27 mouse cellular contexts compared by ENCODE assay signal in the genomic region with DNA sequence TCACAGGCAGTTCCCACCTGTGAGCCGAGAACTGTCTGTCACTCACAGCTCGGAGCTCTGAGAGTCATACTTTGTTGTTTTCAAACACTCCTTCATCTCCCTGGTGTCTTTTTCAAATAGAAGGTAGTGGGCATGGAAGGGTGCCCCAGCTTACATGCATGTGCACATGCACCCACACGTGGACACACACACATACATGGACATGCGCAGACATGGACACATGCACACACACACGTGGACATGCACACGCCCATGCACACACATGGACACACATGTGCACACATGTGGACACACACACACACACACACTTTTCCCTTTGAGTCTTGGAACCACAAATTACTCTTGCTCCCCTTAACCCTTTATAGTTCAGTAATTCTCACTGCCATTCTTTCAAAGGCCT.
"Had no signal": no experiment of that assay in that cellular context is flagged by ENCODE, and none has a peak within 500 bp of the region (broad histone marks: within the 10 kb centered on the region; RNA-seq: fewer than 3 reads in every experiment).

No protein-coding gene starts in this region.

- DNase-seq: gastrocnemius, adult 2 months; gastrocnemius, postnatal 10 days; gastrocnemius, postnatal 25 days; heart, postnatal 14 days; heart, postnatal 4 days; kidney, adult 18-20 months; kidney, adult 8-10 months; kidney, postnatal 10 days; kidney, postnatal 25 days; kidney, postnatal 4 days; liver; liver, embryonic 13.5 days had no signal

- H3K4me3 ChIP-seq: gastrocnemius, adult 2 months; heart, embryonic 10.5 days; heart, embryonic 13.5 days; heart, embryonic 15.5 days; hindbrain, embryonic 10.5 days; hindbrain, embryonic 12.5 days; intestine, embryonic 15.5 days; layer of hippocampus, adult 2 months; left cerebral cortex, adult 2 months; limb, embryonic 10.5 days; limb, embryonic 12.5 days; liver, embryonic 13.5 days had no signal

- H3K27ac ChIP-seq: heart, embryonic 10.5 days; heart, embryonic 13.5 days; heart, embryonic 15.5 days; hindbrain, embryonic 10.5 days; hindbrain, embryonic 12.5 days; hindbrain, embryonic 14.5 days; intestine, embryonic 15.5 days; left cerebral cortex, adult 2 months; limb, embryonic 10.5 days; limb, embryonic 12.5 days; liver, embryonic 13.5 days had no signal

- H3K27me3 ChIP-seq: heart, embryonic 13.5 days; heart, embryonic 15.5 days; hindbrain, embryonic 12.5 days; intestine, embryonic 15.5 days; limb, embryonic 12.5 days; liver, embryonic 13.5 days had no signal

- ATAC-seq: hindbrain, embryonic 16.5 days; inflammation-experienced regulatory T-cells, adult 6 months; intestine, embryonic 15.5 days; intestine, postnatal 0 days had no signal

- H3K9ac ChIP-seq: heart, embryonic 13.5 days; heart, embryonic 15.5 days; hindbrain, embryonic 12.5 days; hindbrain, embryonic 14.5 days; intestine, embryonic 15.5 days; limb, embryonic 12.5 days; liver, embryonic 13.5 days had no signal

- H3K9me3 ChIP-seq: heart, embryonic 10.5 days; heart, embryonic 13.5 days; heart, embryonic 15.5 days; hindbrain, embryonic 10.5 days; hindbrain, embryonic 12.5 days; intestine, embryonic 15.5 days; limb, embryonic 10.5 days; limb, embryonic 12.5 days; liver, embryonic 13.5 days had no signal

- H3K4me2 ChIP-seq: heart, embryonic 13.5 days; heart, embryonic 15.5 days; hindbrain, embryonic 12.5 days; hindbrain, embryonic 14.5 days; intestine, embryonic 15.5 days; limb, embryonic 12.5 days; liver, embryonic 11.5 days; liver, embryonic 13.5 days had no signal
